Mouse (Mus musculus): ENCODE data around the gene Ofd1.

Ofd1 gene

DNA sequence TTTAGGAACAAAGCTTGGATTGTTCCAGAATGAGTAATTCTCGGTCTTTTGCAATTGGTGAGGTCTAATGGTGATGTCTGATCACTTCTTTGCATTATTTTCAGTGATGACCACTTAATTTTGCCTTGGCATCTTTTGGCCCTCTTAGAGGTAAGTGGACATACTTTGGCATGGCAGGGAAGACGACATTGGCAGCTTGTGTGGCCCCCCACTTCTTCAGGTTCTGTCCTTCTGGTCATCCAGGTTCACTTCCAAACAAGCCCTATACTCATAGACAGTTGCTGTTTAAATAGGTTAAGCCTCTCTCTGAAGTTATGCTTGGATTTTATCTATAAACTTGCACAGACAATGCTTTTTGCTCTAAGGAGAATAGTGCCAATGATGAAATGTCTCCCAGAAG, 81.5 kb downstream of the Ofd1 start:
- DNase-seq: peak in 1 of 2 experiments; percentile 63

DNA sequence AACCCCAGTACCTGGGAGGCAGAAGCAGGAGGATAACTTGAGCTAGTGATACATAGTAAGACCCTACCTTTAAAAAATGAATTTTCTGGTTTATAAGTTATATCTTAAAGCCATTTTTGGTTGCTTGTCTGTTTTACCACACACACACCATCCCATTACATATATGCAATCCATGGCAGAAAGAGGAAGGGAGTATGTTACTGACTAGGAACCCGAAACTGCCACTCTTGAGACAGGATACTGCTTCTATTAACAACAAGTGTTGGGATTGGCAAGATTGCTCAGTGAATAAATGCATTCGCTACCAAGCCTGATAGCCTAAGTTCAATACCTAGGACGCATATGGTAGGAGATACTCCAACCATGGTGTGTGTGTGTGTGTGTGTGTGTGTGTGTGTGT, 84.2 kb downstream of the Ofd1 start:
- no peak for DNase-seq

DNA sequence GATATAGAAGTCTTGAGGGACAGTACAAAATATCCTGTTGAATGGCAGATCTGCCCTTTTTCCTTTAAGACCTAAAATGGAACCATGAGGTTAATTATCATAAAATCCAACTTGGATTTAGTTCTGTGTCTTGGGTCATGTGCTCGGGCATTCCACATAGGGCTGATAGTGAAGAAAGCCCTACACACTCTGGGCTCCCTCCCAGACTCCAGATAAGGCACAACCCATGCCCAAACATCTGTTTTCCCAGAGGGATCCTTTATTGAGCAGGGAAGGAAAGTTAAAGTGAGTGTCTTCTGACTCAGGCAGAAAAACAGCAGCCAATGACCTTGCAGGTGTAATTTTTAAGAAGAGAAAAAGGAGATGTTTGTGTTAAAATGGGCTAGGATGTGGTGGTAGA, 85.6 kb downstream of the Ofd1 start:
- no peak for DNase-seq

DNA sequence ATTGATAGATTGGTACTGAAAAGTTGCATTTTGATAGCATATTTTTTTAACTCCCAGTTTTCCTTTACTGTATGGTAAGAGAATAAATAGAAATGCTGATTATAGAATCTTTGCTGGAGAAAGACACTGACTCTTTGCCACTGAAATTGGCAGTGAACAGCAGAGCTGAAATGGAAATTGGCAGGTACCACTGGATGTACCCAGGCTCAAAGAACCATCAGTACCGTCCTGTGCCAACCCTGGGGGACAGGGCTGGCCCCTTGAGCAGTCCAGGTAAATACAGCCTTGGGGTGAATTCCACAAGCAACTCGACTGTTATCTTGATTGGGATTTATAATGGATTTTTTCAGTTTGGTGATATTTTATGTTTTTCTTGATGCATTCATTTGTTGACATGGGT, 87.1 kb downstream of the Ofd1 start:
- DNase-seq: peak; percentile 26 to 57

DNA sequence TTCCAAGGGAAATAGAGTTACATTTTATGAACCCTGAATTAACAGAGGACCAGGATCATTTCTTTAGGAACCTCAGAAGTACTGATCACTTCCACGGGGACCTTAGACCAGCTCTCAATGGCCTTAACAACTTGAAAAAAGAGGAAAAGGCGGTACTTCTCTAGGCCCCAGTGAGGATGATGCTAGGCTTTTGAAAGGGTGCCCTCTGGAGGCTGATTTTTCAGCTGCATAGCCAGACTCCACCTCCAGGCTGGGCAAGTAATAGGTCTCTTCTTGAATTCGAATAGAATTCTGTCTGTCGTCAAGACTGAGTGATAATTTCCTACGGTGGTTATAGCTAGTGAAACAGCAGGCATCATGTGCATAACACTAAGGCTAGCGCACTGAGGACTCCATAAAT, 88.7 kb downstream of the Ofd1 start:
- DNase-seq: peak; percentile 77 to 80

DNA sequence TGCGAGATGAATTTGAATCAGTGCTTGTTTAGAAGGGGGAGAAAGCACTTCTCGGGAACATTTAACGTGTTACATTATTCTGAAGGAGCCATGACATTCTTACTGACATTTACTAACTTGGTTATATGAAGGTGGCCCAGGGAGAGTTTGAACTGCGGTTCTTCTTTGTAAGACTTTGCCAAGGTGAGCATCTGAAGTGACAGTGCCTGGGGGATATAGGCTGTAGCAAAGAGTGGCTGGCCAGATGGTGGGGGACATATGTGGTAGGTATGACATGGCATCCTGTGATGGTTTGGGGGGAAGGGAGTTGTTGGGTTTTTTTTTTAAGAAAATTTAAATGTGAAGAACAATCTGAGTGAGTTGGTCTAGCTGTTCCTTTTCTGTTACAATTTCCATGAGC, 91.9 kb downstream of the Ofd1 start:
- DNase-seq: peak in 1 of 2 experiments; percentile 37

DNA sequence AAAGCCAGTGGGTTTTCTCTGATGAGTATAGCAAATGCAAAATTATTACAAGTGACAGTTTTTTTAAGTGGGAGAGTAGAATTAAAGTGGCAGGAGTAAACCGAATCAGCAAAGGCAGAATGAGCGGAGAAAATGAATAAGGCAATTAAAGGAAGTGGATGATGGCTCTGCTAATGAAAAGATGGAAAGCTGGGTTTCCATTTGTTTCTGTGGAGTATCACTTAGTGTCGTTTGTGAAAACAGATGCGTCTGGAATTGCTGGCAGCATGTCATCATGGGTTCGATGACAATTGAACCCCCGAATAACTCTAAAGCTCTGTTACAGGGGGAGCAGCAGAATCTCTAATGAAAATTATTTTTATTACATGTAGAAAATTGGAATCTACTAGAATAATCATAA, 92.4 kb downstream of the Ofd1 start:
- DNase-seq: no peak

DNA sequence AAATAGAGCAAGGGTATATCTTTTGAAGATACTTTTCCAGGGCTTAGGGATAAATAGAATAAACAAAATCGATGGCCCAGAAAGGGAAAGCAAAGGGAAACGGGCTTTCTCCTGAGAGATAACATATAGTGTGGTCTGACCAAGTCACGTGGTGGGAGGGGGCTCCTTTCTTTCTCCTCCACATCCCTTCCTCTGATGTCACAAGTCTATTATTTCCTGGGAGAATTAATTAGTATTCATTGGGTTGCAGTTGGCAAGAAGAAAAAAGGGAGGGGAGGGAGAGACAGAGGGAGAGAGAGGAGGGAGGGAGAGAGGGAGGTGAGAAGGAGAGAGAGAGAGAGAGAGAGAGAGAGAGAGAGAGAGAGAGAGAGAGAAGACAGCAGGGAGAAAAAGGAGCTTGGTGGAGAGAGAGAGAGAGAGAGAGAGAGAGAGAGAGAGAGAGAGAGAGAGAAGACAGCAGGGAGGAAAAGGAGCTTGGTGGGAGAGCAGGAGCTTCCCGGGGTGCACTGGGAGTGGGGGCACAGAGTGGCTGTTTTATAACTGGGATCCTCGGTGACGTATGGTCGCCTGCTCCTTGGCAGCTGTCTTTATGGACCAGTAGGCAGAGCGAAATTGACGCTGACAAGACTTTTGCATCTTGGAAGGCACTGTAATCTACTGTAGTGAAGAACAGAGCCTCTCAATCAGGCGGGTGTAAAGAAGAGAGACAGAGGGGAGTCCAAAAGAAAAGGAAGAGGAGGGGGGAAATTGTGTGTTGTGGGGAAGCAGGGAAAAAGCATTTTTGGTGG, 96.1 kb downstream of the Ofd1 start:
- DNase-seq: peak; percentile 67 to 72

DNA sequence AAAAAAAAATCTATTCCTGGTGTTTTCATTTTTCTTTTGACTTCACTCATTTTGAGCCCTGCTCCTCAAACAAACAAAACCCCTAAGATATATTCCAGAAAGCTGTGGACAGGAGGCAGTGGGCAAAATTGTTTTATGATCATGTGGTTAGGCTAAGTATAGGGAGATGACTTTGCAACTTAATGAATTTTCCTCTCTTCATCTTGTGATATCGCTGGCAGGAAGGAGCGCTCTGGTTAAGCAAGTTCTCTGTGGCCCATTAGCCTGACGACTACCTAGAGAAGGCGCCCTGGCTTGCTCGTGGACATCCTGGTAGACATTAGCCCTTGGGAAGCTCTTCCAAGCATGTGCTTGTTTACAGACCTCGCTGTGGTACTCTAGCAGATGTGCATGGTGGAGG, 98.7 kb downstream of the Ofd1 start:
- DNase-seq: no peak
